Mouse (Mus musculus) cerebellum, adult 2 months (tissue): ENCODE results near the gene Dgkz.

ENCODE experiments used
- CTCF ChIP-seq: fragments of 200-500 bp; IDR thresholded peaks from 2 replicates; pipeline ENCODE4 v1.5.1; 2011; ENCODE audit warnings: low read depth, mild to moderate bottlenecking, control low read depth, low read length, moderate library complexity, borderline replicate concordance; ENCODE audit not compliant: insufficient read depth
- POLR2A ChIP-seq: fragments of 200-500 bp; IDR thresholded peaks from 2 replicates; pipeline ENCODE4 v1.6.1; 2011; ENCODE audit warnings: low read length, control low read depth, borderline replicate concordance; ENCODE audit not compliant: insufficient read depth

DNA sequence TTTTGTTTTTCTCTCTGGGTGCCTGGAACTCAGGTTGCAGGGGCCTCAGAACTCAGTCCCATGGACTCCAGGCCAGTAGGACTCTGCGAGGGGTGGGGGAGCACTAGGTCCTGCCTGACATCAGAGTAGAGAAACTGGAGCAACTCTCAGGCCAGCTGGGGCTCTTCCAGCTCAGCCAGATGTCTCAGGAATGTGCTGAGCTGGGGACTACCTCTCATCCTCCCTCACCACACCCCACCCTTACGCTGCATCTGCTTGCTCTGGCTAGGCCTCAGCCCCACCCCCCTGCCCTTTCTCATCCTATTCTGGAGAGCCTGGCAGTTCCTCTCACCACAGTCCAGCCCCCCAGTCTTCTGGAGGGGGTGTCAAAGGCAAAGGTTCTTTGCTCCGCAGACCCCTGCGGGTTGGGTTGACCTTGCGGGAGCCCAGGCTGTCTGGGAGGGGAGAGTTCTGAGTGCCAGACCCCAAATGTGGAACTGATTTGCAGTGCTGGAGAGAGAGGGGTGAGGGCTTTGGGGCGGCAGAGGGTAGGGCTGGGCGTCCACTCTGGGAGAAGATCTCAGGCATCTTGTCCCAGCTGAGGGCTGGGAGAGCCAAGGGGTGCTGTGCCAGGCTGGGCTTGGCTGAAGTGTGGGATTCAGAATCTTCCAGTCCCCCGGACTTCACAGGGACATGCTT, 37.2 kb upstream of the Dgkz start:
- TF ChIP-seq CTCF, result no peak
- TF ChIP-seq POLR2A, result no peak
